Mouse (Mus musculus) liver, embryonic 13.5 days (tissue): ENCODE results near the gene Ctrb1. TPM values are rescaled to one million over a fixed set of nuclear protein-coding genes. Genes with fewer than 3 reads are reported as not detected.

Experiments used
- ATAC-seq: fragments of 200-750 bp; cut with Nextera tagmentation; 2 replicates; pipeline ENCODE4 v1.8.0; 2017; ENCODE audit warnings: low read depth, mild to moderate bottlenecking, moderate number of reproducible peaks, moderate library complexity
- DNase-seq: peaks from one replicate; pipeline ENCODE4 v3.0.0; 2022
- H3K27ac ChIP-seq: fragments of 300-500 bp; sonication (generic); 2 replicates; pipeline ENCODE4 v1.5.1; 2015; ENCODE audit warnings: moderate library complexity, mild to moderate bottlenecking, inconsistent platforms
- H3K27me3 ChIP-seq: fragments of 300-500 bp; sonication (generic); 2 replicates; pipeline ENCODE4 v1.6.1; 2015; ENCODE audit warnings: mild to moderate bottlenecking, inconsistent platforms
- H3K36me3 ChIP-seq: fragments of 300-500 bp; sonication (generic); 2 replicates; pipeline ENCODE4 v1.6.1; 2015; ENCODE audit warnings: mild to moderate bottlenecking, inconsistent platforms
- H3K4me1 ChIP-seq: fragments of 300-500 bp; sonication (generic); replicated peaks from 2 replicates; pipeline ENCODE4 v1.6.1; 2015; ENCODE audit warnings: inconsistent platforms
- H3K4me2 ChIP-seq: fragments of 300-500 bp; sonication (generic); 2 replicates; pipeline ENCODE4 v1.6.1; 2015; ENCODE audit warnings: inconsistent platforms, mild to moderate bottlenecking, moderate library complexity
- H3K4me3 ChIP-seq: fragments of 300-500 bp; sonication (generic); replicated peaks from 2 replicates; pipeline ENCODE4 v1.5.1; 2015; ENCODE audit warnings: mild to moderate bottlenecking, inconsistent platforms
- H3K9ac ChIP-seq: fragments of 300-500 bp; sonication (generic); 2 replicates; pipeline ENCODE4 v1.6.1; 2015; ENCODE audit warnings: mild to moderate bottlenecking, inconsistent platforms
- H3K9me3 ChIP-seq: fragments of 300-500 bp; sonication (generic); replicated peaks from 2 replicates; pipeline ENCODE4 v1.6.1; 2016; ENCODE audit warnings: inconsistent platforms
- WGBS: fragments of 180-500 bp; shearing (Covaris S2); methylation state at CpG from one replicate; pipeline ENCODE4 v1.1.7; 2015; ENCODE audit not compliant: insufficient replicate concordance; 5-methylcytosine and 5-hydroxymethylcytosine counted together
- polyA plus RNA-seq: library from polyadenylated mRNA; unstranded; fragments of >200 nt; fragmentation: Nextera tagmentation; extraction: Ambion mirVana; gene quantifications from 2 replicates; pipeline ENCODE4 v1.2.1, GENCODE M21; 2015

Gene Ctrb1
- polyA plus RNA-seq, 1 experiment from 2014 or later: 1.5 TPM

DNA sequence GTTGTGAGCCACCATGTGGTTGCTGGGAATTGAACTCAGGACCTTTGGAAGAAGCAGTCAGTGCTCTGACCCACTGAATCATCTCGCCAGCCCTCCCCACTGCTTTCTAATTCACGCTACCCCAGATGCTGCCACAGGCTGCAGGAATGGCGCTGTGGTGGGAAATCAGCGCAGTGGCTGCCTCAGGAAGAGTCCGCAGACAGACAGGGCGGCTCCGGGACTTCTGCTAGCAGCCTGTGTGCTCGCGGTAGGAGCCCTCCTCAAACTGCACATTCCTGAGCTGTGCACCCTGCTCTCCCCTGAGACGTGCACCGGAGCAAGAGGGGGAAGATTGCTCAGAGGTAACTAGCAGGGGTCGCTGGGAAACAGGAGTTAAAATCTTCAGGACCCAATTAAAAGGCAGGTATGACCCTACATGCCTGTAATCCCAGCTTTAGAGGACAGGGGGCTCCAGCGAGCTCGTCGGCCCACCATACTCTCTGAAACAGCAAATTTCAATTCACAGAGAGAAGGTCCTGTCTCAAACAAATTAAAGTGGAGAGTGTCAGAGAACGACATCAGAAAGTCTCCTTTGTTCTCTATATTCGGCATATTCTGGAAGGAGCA is 10.3 kb downstream of the Ctrb1 start:
- H3K9me3 ChIP-seq: 0 out of 2 replicates have a peak, but pooled peaks cover 4% of the 10 kb centered on the region
- no peaks in the 10 kb centered on the region for H3K4me1 ChIP-seq
- H3K4me2 ChIP-seq: no peak overlapping the region
- H3K27ac ChIP-seq: no peak overlapping the region
- H3K9ac ChIP-seq: no peak overlapping the region
- 33% methylated on average over 17 of the region's 17 CpGs for WGBS
- peaks cover 37% of the 10 kb centered on the region for H3K27me3 ChIP-seq
- H3K4me3 ChIP-seq: no peak overlapping the region
- H3K36me3 ChIP-seq: no peaks in the 10 kb centered on the region
- no peak for DNase-seq
- ATAC-seq: no peak

GRCm38 (mm10) chr8:111678848-111679247 is 12.0 kb downstream of the Ctrb1 start:
- 0 out of 2 replicates have a peak, but pooled peaks cover 4% of the 10 kb centered on the region for H3K9me3 ChIP-seq
- no peak overlapping the region for H3K27ac ChIP-seq
- no peak overlapping the region for H3K4me2 ChIP-seq
- H3K36me3 ChIP-seq: no peaks in the 10 kb centered on the region
- DNase-seq: no peak
- peaks cover 37% of the 10 kb centered on the region for H3K27me3 ChIP-seq
- no peak for ATAC-seq
- H3K4me1 ChIP-seq: no peaks in the 10 kb centered on the region
- no peak overlapping the region for H3K9ac ChIP-seq
- H3K4me3 ChIP-seq: no peak overlapping the region
- WGBS: 62% methylated on average over 7 of the region's 7 CpGs

- 14% methylated on average over 3 of the region's 3 CpGs for WGBS
- H3K27ac ChIP-seq: no peak overlapping the region
- peak; percentile 61 for ATAC-seq
Measured at GRCm38 (mm10) chr8:111678111-111678510, 12.7 kb downstream of the Ctrb1 start.

DNA sequence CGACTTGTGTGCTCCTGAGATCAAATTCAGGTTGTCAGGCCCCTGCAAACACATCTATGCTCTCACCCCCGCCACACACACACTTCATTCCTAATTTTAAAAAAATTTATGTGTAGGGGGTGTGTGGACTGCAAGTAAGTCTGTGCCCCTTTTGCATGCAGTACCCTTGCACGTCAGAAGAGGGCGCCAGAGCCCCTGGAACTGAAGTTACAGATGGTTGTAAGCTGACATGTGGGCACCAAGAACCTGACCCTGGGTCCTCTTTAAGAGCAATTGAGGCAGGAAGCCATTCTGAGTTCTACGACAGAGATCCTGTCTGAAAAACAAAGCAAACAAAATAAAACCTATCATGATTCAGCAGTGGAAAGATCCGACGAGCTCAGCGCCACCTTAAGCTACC is 14.6 kb downstream of the Ctrb1 start:
- WGBS: 66% methylated on average over 8 of the region's 8 CpGs
- Histone ChIP-seq H3K4me2 (no peak overlapping the region), H3K4me3 (no peak overlapping the region), H3K27me3 (peaks cover 27% of the 10 kb centered on the region), H3K36me3 (peaks cover 3% of the 10 kb centered on the region; the same call in 1 of the 2 replicates), H3K9me3 (0 out of 2 replicates have a peak, but pooled peaks cover 4% of the 10 kb centered on the region), H3K27ac (no peak overlapping the region), H3K9ac (no peak overlapping the region), H3K4me1 (no peaks in the 10 kb centered on the region)
- ATAC-seq (no peak), DNase-seq (no peak)

More at GRCm38 (mm10) chr8:111678111-111678510, 12.7 kb downstream of the Ctrb1 start:
- Histone ChIP-seq H3K27me3 (peaks cover 37% of the 10 kb centered on the region), H3K4me2 (no peak overlapping the region), H3K9me3 (0 out of 2 replicates have a peak, but pooled peaks cover 4% of the 10 kb centered on the region), H3K4me3 (no peak overlapping the region), H3K36me3 (no peaks in the 10 kb centered on the region), H3K9ac (no peak overlapping the region), H3K4me1 (no peaks in the 10 kb centered on the region)
- DNase-seq: peak; percentile 39

DNA sequence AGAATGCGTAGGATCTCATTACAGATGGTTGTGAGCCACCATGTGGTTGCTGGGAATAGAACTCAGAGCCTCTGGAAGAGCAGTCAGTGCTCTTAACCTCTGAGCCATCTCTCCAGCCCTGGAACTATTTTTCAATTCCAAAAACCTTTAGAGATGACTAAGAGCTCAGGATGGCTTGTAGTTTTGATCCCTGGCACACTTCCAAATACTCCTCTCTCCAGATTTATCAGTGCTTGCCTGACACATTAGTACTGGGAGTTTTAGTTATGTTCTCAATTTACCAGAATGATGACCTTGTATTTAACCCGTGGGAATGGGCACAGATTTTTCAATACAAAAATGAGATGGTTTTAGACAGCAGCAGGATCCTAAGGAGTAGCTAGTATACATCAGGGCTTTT is 24.1 kb downstream of the Ctrb1 start:
- Histone ChIP-seq H3K4me1 (no peaks in the 10 kb centered on the region), H3K4me3 (no peak overlapping the region), H3K36me3 (peaks cover 33% of the 10 kb centered on the region), H3K4me2 (no peak overlapping the region), H3K27ac (no peak overlapping the region), H3K9me3 (no peaks in the 10 kb centered on the region), H3K9ac (no peak overlapping the region), H3K27me3 (no peaks in the 10 kb centered on the region)
- ATAC-seq (no peak), DNase-seq (no peak)
- 67% methylated on average over 2 of the region's 2 CpGs for WGBS

DNA sequence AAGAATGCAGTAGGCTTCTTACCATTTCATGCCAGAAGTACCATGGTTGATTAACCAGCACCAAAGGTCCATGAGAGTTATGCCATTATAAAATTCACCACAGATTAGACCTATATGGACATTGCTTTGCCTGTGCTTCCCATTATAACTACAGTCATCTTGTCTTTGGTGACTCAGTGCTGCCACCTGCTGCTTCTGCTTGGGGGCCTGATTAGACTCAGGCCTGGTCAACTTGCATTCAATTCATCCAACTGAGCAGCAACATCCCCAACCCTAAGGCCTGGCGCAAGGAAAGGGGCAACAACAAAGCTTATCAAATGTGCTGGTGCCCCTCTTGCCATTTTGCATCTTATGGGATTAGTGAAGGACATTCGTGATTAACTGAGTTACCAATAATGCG is 28.3 kb downstream of the Ctrb1 start:
- Histone ChIP-seq H3K27ac (no peak overlapping the region), H3K4me3 (no peak overlapping the region), H3K4me2 (no peak overlapping the region), H3K9ac (no peak overlapping the region), H3K4me1 (peaks cover 11% of the 10 kb centered on the region), H3K27me3 (no peaks in the 10 kb centered on the region), H3K9me3 (no peaks in the 10 kb centered on the region), H3K36me3 (peaks cover 15% of the 10 kb centered on the region; the same call in 1 of the 2 replicates)
- ATAC-seq (no peak), DNase-seq (peak; percentile 38)
- 75% methylated on average over 3 of the region's 3 CpGs for WGBS

- no peak for ATAC-seq
- WGBS: 30% methylated on average over 6 of the region's 6 CpGs
- H3K27ac ChIP-seq: 0 out of 2 replicates have a peak overlapping the region, but pooled peaks have one; percentile 5
- no peak overlapping the region for H3K4me3 ChIP-seq
- H3K36me3 ChIP-seq: peaks cover 11% of the 10 kb centered on the region; the same call in 1 of the 2 replicates
- DNase-seq: no peak
- H3K27me3 ChIP-seq: no peaks in the 10 kb centered on the region
- no peak overlapping the region for H3K9ac ChIP-seq
- H3K9me3 ChIP-seq: no peaks in the 10 kb centered on the region
- no peak overlapping the region for H3K4me2 ChIP-seq
- peaks cover 21% of the 10 kb centered on the region for H3K4me1 ChIP-seq
Measured at GRCm38 (mm10) chr8:111658819-111659423, 31.9 kb downstream of the Ctrb1 start.

DNA sequence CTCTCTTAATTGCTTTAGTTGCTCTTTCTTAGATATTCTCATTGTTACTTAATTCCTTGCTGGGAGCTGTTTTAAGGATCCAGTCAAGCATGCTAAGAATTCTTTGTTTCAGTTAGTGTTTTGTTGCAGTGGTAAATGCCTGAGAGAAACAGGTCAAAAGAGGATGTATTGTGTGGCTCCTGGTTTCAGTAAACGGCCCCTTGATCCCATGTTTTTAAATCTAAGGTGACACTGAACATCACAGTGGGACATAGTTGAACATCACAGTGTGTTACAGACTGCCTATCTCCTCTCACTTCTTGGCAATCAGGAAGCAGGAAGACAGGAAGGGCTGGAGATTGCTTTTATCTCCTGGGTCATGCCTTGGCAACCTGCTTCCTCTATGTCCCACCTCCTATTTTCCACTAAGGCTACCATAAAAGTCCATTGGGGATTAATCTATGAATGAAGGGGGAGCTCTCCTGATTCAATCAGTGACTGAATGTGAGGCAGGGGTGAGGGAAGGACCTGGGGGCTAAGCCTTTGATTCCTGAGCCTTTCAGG is 33.4 kb downstream of the Ctrb1 start:
- DNase-seq (no peak), ATAC-seq (no peak)
- Histone ChIP-seq H3K9me3 (no peaks in the 10 kb centered on the region), H3K4me3 (no peak overlapping the region), H3K4me1 (peaks cover 21% of the 10 kb centered on the region), H3K9ac (no peak overlapping the region), H3K4me2 (no peak overlapping the region), H3K27ac (no peak overlapping the region), H3K27me3 (no peaks in the 10 kb centered on the region), H3K36me3 (peaks cover 11% of the 10 kb centered on the region; the same call in 1 of the 2 replicates)
- WGBS: 5% methylated on average over 1 of the region's 1 CpGs

- Histone ChIP-seq H3K27me3 (no peaks in the 10 kb centered on the region), H3K4me1 (peaks cover 23% of the 10 kb centered on the region), H3K36me3 (no peaks in the 10 kb centered on the region), H3K9ac (no peak overlapping the region), H3K4me2 (no peak overlapping the region), H3K4me3 (no peak overlapping the region), H3K27ac (no peak overlapping the region), H3K9me3 (no peaks in the 10 kb centered on the region)
- 85% methylated on average over 2 of the region's 2 CpGs for WGBS
- DNase-seq: no peak
- no peak for ATAC-seq
Measured at GRCm38 (mm10) chr8:111653524-111653923, 37.3 kb downstream of the Ctrb1 start.

DNA sequence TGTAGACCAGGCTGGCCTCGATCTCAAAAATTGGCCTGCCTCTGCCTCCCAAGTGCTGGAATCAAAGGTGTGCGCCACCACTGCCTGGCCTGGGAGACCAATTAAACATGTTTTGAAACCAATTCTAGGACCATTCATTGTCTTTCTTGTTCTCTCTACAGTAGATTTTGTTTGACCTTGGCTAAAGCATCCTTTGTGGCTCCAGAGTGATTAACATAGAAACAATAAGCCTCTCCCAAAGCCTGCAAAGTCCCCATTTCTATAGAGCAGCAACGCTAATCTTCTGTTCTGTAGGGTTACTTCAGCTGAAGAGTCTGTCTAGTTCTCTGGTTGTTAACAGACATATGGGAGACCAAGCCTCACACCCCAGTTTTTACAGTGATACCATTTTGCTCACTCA is 40.2 kb downstream of the Ctrb1 start:
- H3K4me1 ChIP-seq: peaks cover 27% of the 10 kb centered on the region
- H3K4me2 ChIP-seq: no peak overlapping the region

DNA sequence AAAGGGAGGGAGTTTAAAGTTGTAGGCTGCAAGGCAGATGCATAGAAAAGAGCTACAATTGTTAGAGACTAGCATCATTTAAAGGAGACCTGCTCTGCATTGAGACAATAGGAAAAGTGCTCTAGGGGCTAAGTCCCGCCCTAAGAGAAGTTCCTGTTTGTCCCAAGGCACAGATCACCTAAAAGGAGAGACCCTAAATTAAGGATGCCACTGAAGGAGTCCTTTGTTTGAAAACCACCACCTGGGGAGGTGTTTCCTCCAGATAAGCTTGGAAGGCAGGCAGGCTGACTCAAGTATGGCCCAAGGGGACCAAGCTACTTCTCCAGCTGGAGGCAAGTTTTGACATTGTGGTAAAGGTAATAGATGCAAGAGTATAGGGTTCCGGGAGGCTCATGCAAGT is 42.0 kb downstream of the Ctrb1 start:
- no peaks in the 10 kb centered on the region for H3K36me3 ChIP-seq
- no peak overlapping the region for H3K4me2 ChIP-seq
- H3K27me3 ChIP-seq: no peaks in the 10 kb centered on the region
- H3K4me3 ChIP-seq: no peak overlapping the region
- ATAC-seq (no peak), DNase-seq (no peak)
- no peaks in the 10 kb centered on the region for H3K9me3 ChIP-seq
- no peak overlapping the region for H3K9ac ChIP-seq
- 23% methylated on average over 2 of the region's 2 CpGs for WGBS
- peaks cover 42% of the 10 kb centered on the region for H3K4me1 ChIP-seq
- no peak overlapping the region for H3K27ac ChIP-seq

More for the DNA sequence above, 40.2 kb downstream of the Ctrb1 start:
- Histone ChIP-seq H3K4me3 (no peak overlapping the region), H3K9me3 (no peaks in the 10 kb centered on the region), H3K27ac (no peak overlapping the region), H3K27me3 (no peaks in the 10 kb centered on the region), H3K9ac (no peak overlapping the region), H3K36me3 (no peaks in the 10 kb centered on the region)
- no peak for DNase-seq
- WGBS: 74% methylated on average over 3 of the region's 3 CpGs
- no peak for ATAC-seq
